Mouse (Mus musculus) embryo, embryonic 9.5 days (tissue): ENCODE measurements at regions not wholly inside any gene's neighbourhood (a gene's known extent, or its start where the extent isn't known, plus 50 kb on each side); places are given as distances from the start of the nearest gene placed in this dataset.

Experiments
- DNase-seq: peaks from one replicate; pipeline ENCODE4 v3.0.0-alpha.2; 2017; ENCODE audit errors: extremely low spot score

DNA sequence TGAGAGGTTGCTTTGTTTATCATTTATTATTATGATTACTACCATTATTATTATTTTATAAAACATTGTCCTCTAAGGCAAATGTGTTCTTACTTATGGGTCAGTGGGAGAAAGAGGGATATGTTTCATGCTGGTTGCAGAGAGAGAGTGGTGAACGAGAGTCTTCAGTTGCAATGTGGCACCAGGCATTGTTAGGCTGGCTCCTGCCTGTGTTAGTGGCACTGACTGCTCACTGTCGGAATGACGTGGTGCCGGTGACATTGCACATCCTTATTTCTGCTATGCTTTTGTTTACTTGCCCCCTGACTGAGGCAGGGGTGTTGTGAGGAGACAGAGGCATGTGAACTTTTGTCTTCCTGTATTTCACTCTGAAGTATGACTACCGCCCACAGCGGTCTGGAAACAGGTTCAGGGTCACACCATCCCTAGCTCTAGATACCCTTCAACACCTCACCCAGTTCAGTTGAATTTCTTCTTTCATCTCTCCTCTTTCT, 138.1 kb downstream of the Ppp4r2 start:
- no peak for DNase-seq

DNA sequence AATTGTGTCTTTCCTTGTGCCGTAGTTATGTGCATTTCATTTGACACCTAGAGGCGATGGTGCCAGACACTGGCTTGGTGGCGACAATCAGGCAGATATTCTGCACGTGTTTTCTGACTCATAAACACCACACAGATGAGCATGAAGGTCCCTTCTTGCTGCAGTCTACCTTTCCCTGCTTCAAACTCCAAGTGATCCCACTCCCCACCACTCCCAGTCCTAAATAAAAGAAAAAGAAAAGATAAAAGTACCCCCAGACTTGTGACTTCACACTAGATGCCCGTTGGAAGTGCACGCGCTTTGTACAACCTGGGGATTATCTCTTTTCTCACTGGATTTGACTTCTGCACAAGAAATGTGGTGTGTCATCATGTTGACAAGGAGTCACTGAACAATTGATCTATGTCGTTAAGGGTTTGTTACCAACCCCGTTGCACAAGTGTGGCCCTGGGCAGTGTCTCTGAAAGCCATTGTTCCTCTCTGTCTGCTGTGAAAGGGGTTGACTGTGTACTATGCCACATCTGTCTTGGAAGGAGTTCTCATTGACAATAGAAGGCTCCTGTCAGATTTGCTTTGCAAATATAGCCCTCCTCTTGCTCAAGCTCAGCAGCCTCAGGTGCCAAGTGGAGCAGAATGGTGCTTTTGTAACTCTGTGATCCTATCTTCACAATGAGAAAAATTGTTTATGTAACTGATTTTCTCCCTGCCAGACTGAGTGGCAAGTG, 140.1 kb downstream of the Ppp4r2 start:
- no peak for DNase-seq

DNA sequence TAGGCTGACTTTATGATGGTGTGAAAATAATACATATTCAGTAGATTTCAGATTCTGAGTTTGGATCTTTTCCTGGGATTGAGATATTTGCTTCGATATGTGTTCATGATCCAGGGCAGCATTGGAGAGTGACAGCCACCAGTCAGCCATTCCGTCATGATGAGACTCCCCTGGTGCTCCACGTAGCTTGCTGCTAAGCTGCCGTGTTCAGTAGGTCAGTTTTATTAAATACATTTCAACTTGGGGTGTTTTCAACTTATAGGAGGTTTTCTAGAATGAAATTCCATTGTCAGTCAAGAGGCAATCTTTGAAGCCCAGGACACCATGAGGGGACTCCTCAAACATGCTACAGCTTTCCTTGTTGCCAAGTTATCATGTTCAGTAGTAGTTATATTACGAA, 141.3 kb downstream of the Ppp4r2 start:
- no peak for DNase-seq

DNA sequence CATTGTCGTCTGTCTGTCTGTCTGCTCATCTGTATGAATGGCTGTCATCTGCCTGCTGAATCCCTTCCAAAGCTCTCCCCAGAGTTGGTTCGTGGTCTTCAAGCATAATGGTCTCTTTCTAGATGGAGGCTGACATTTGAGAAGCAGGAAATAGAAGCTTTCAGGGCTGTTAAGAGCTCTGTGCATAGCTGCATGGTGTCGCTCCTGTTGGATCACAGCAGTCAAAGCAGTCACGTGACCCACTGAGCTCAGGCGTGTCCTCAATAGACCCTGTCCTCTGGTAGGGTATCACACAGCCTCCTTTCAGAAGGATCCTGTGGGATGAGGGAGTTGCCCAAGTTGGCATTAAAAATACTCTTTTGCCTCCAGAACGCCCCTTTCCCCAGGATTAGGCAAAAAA, 142.4 kb downstream of the Ppp4r2 start:
- DNase-seq: no peak

DNA sequence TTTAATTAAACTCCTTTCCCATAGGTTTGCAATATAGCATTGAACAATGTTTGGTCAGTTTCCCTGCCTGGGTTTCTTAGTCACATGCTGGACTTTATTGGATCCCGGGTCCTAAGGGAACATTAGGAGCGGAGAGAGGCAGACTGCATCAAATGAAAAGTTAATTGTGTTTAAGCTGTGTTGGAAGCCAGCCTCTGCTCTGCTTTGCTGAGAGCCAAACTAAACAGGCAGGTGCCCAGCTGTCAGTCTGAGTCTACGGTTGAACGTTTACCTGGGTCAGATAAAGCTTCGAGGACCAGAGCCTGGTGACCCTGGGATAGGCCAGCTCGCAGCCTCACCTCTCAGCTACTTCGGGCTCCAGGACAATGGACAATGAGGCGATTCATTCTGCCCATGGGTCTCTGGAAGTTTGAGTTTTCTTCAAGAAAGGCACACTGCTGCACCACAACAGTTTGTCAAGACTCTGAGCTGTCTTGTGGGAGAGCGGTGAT, 143.8 kb downstream of the Ppp4r2 start:
- DNase-seq: no peak

DNA sequence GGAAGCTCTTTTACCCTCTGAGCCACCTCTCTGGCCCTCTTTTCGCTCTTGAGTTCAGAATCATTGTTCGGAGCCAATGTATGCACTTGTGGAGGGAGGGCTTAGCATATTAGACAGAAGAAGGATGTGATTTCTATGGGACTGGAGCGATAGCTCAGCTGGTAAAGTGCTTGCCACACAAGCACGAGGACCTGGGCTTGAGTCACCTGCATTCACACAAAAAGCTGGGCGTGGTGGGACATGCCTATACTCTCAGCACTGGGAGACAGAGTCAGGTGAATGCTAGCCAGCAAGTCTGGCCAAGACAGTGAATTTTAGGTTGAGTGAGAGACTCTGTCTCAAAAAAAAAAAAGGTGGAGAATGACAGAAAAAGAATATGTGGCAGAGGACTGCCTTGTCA, 144.7 kb downstream of the Ppp4r2 start:
- DNase-seq: no peak

DNA sequence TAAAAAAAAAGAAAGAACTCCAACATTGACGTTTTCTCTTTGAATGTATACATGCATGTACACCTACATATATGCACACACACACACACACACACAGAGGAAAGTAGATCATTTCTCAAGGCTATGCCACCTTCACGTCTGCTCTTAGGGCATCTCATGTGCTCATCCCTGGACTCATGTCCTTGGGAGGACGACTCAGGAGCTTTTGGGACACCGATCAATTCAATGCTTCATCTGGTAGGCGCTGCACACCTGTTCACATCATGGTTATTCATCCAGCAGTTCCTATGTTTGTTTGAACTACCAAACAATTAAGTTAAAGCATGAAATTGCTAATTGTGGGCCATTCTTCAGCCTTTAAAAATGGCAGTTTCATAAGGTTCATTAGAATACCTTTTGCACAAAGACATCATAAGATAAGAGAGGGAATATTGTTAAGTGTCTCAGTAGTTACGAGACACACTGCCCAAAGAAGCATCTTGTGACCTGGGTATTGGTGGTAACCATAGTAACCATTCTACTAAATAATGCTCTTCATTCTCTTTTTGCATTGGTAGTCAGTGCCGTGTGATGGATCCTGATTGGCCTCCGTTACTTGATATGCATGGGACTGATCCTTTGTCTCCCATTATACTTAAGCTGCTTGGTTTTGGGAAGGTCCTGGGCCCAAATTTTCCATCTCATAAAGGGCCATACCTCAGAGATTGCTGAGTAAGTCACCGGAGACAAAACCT, 145.5 kb downstream of the Ppp4r2 start:
- DNase-seq: no peak

DNA sequence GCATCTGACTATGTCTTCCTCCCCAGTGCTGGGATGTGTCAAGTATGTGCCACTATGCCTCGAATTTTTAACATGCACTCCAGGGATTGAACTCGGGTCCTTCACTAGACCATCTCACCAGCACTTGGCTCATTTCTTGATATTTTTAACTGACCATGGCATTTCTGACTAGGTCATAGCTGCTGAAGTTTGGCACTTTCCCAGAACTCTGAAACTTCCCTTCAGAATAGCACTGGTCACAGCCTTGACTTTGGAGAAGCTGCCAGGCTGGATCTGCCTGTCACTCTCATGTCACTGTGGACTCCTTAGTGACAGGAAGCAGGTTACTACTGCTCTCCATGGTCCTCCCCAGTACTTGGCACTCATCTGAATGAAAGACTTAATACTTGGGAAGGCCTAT, 146.7 kb downstream of the Ppp4r2 start:
- no peak for DNase-seq

DNA sequence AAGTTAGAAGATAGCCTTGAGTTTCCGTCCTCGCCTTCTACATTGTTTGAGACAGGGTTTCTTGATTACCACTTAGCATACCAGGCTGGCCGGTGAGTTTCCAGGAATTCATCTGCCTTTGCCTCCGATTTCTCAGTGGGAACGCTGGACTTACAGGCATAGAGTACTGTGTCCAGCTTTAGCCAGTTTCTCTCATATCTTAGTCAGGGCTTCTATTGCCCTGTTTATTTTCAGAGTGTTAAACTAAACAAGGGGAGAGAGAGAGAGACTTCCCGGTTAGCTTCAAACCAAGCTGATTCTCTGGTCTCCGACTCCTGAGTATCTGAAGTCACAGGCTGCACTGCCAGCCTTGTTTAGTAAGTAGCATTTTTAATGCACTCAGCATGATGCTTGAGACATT, 151.4 kb downstream of the Ppp4r2 start:
- no peak for DNase-seq

DNA sequence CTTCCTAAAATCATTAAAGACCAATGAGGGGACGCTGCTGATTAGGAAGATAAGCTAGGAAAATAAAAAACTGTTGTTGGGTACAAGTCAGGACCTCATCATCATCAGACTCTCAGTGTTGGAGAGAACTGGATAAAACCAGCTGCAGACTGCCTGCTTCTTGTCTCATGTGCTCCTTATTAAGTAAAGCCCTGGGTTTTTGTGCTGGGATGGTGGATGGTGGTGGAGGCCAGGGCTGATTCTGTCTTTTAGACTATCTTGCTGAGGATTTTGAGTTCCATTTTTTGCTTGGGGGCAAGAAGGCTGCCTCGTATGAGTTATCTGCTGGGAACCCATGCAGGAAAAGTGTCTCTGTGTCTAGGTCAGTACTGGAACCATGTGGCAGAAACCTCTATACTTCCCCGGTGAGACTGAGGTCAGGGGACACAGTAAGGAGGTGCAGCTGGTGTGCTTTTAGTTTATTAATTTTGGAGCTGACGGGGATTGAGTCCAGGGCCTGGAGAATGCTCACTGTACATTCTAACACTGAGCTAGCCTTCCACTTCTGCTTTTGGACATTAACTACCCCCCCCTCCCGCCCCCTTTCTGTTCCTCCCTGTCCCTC, 152.0 kb downstream of the Ppp4r2 start:
- DNase-seq: no peak

DNA sequence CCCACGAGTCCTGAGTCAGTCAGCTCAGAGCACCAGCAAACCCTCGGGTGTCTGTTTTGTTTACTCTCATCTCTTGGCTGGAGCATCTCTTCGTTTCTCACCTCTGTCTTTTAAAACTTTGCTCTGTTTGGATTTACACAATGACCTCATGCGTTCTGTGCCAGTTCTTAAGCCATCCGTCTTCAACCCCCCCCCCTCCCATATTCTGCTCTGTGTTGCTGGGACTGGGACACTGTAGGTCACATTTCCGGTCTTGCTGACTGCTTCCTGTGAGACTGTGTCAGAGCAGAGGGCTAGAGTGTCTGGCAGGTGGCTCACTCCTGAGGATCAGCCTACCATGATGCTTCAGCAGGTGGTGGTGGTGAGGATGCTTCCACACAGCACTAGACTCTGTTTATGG, 155.1 kb downstream of the Ppp4r2 start:
- no peak for DNase-seq

DNA sequence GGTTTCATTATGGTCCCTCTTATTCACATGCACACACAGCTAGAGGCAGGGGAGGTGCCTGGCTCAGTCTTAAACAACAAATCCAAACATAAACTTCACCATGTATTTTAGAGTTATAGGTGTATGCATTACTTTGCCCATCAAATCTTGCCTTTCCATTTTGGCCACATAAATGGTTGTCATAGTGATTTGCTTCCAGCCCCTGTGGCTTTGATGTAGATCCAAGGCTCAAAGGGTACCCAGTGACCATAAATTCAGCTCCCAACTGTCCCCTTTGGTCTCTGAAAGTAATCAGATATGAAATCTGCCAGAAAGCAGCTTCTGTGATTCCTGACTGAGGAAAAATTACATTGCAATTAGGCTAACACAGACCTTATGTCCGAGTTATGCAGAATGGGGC, 160.0 kb downstream of the Ppp4r2 start:
- DNase-seq: no peak

DNA sequence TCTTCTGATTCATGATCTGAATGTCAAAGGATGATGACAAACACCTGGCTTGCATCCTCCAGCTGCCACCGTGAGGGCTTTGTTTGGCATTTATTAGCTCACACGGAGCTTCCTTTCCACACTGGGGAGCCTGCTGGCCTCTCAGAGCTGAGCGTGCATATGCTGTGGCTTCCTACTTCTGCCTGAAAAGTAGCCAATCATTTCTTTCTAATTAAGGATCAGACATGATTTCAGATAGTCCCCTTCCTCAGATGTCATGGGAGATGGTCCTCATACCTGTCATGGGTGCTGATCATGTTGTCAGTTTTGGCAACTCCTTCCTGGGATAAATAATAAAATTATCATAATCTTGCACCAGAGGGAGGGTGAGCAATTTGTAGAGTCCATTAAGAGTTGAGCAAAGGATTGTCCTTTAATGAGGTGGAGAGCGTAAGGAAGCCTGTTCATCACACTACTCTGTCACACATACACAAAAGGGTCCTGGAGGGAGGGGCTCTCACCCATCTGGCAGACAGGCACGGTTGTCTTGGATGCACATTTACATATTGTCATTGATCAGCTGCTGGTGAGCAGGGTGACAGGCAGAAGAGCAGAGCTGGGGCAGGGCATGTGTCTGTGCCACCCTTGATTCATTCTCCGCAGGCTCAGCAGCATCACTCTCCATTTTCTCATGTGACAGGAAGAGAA, 162.6 kb downstream of the Ppp4r2 start:
- no peak for DNase-seq

DNA sequence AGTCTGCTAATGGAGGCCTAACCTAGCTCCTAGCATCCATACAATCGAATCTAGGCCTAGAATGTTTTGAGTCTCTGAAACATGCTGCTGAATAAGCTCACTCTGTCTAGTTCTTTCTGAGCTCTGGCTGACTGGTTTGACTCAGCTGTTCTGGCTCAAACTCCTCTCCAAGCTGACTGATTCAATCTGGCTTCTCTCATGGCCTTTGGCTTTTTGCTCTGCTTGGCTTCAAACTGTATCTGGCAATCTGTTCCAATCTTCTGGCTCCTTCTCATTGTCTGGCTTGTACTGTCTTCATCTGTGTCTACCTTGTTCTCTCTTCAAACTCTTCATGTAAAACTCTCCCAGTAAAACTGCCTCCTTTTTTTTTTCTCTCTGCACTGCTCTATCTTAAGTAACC, 164.9 kb downstream of the Ppp4r2 start:
- DNase-seq: no peak

DNA sequence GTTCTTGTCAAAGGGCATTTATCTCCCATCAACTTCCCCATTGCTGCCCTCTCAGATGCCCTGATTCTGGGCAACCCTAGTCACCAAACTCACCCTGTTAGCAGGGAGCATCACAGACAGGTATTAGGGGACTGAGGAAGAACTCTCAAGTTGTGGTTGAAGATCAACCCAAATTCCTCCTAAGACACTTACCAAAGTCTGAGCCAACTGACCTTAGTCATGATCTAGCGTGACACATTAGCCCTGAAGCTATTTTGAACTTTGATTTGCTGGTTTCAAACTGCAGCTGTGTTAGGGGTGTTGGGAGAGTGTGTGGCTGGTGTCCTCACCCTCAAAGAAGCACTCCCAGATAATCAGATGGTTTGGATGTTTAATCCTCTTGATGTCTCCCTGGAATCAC, 170.5 kb downstream of the Ppp4r2 start:
- DNase-seq: no peak

DNA sequence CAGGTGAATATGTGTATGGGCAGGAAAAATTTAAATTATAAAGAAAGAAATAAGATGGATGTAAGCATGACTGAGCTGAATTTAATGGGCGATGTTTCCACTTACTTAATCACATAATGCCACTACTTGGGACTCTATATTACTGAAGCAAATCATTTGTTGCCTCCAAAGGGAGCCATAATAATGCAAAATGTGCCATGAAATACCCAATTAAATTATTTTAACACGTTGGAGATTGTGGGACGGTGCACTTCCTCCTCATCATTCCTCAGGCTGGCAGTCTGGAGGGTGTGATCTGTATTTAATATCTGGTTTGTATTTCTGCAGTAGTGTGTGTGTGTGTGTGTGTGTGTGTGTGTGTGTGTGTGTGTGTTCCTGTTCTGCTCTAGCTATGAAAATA, 188.2 kb downstream of the Ppp4r2 start:
- DNase-seq: no peak

DNA sequence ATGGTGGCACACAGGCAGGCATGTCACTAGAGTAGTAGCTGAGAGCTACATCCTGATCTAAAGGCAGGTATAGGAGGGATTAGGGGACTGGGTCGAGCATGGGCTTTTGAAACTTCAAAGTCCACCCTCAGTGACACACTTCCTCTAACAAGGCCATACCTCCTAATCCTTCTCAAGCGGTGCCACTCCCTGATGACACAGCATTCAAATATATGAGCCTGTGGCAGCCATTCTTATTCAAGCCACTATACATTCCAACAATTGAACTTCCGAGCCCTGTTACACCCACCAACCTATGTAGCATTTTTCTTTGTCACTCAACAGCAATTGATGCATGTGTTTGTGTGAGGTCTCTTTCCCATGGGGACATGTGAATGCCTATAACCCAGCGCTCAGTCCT, 192.4 kb downstream of the Ppp4r2 start:
- no peak for DNase-seq

DNA sequence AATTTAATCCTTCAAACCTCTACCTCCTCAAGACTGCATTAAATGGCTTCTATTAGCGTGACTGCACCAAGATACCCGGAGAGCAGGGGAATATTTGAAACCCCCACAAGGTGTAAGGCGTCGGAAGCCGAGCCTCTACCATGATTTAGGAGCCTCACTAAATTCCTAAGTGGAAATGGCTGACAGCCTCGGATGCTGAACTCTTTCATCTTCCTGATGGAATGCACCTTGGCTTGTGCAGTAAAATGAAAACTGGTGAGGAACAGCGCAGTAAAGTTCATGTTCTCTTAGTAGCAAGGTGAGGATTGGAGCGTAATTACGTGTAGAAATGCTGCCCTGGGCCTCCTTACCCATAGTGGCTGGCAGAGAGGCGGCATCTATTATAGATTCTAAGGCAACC, 194.0 kb downstream of the Ppp4r2 start:
- no peak for DNase-seq

DNA sequence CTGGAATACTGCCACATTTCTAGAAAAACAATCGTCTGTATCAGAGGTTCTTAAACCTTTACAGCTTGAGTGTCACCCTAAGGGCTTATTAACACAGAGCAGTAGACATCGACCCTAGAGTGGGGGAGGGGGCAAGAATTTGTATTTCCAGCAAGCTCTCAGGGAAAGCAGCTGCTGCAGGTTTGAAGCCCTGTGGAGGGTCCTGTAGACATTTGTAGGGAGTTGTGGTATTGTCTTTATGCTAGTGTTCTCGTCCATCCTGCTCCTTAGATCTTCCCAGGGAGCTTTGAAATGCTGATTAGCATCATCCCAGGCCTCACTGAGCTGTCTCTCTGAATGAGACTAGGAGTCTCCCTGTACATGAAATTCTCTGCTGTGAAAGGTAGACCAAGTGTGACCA, 196.0 kb downstream of the Ppp4r2 start:
- DNase-seq: no peak

DNA sequence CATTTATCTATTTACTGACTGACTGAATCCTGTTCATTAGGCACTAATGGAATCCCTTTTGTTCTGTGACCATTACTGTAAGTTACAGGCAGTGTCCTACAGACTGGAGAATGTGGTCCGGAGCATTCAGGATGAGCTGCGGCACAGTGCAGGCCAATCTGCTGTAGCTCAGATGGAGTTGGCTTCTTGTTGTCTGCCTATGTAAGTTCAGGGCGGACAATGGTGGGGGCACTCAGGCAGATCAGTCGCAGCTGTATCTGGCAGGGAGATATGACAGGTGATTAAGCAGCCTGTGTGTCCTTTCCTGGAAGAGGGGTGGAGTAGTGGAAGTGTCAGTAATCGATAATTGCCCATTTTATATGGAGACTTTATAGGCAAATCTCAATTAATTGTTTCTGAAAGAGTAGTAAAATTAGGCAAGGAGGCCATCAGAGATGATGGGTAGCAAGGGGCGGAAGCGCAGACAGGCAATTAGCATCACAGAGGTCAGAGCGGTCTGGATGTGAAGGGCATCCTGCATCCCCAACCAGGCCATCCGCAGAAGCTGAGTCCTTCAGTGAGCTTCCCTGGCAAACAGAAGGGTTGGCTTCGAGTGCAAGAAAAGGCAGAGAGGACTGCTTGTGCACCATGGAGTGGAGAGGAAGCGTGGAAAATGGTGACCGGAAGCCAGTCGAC, 197.2 kb downstream of the Ppp4r2 start:
- no peak for DNase-seq

DNA sequence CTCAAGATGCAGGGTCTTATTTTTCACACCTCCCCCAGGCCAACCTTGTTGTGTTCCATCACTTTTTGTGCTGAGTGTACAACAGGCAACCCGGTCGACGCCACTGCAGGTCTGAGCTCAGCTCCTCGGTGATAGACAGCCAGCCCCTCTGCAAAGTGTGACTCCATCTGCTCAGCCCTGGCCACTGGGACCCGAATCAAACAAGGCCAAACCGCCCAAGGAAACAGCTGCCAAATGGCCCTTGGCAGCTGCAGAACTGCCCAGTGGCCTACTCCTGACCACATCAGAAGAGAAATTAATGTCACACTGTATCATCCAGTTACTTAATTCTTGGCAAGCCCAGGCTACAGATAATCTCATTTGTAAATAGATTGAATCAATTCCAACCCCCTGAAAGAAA, 213.3 kb downstream of the Ppp4r2 start:
- no peak for DNase-seq

DNA sequence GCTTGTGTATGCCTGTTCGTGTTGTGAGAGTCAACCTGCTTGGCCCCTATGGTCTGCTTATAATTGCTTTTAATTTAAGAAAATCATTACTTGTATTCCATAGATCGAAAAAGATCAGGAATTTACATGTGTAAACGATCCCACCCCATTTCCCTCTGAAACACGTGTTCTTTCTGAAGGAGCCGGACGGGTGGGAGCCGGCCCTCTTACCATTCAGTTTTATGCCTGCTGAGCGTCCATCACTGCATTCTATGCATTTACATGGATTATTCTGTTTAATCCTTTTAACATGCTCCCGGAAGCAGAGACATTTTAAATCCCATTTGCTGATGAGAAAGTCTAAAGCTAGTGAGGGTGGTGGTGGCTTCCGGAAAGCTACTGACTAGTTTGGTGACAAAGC, 213.8 kb downstream of the Ppp4r2 start:
- no peak for DNase-seq
